Mouse (Mus musculus) heart, embryonic 14.5 days (tissue): Measurements from ENCODE around the gene Slfn8. TPM values are rescaled to one million over a fixed set of nuclear protein-coding genes. Genes with fewer than 3 reads are reported as not detected.

Source experiments
- microRNA-seq: library from miRNA; unstranded; fragments of <30 nt; microRNA quantifications from one replicate; pipeline ENCODE4, GENCODE M21; 2016
- polyA plus RNA-seq: library from polyadenylated mRNA; unstranded; fragments of >200 nt; fragmentation: Nextera tagmentation; extraction: Ambion mirVana; gene quantifications from 2 replicates; pipeline ENCODE4 v1.2.1, GENCODE M21; 2014

Gene Slfn8
- polyA plus RNA-seq, 1 experiment from 2014 or later: 0.58 TPM

Small RNA genes within 50 kb of the gene (microRNA-seq; reads per million reads assigned to microRNA genes)
- not detected for gene Gm27598
- not detected for gene Mir7679

Other genes with a start within 250 kb of the Slfn8 start
- 22.9 and 25.4 TPM in 2 replicates for gene Lig3, start 239.7 kb downstream of the Slfn8 start, polyA plus RNA-seq
- 3.7 and 3.8 TPM in 2 replicates for gene Rffl, start 149.6 kb downstream of the Slfn8 start, polyA plus RNA-seq
- gene Rad51d, start 130.2 kb downstream of the Slfn8 start, polyA plus RNA-seq: 15.0 and 15.8 TPM in 2 replicates
- 0.09 and 0.35 TPM in 2 replicates for gene Fndc8, start 128.7 kb downstream of the Slfn8 start, polyA plus RNA-seq
- 18.8 and 19.0 TPM in 2 replicates for gene Nle1, start 112.4 kb downstream of the Slfn8 start, polyA plus RNA-seq
- 206 and 211 TPM in 2 replicates for gene Unc45b, start 110.3 kb downstream of the Slfn8 start, polyA plus RNA-seq
- gene Slfn5, start 69.5 kb downstream of the Slfn8 start, polyA plus RNA-seq: 6.2 and 6.8 TPM in 2 replicates
- 12.4 and 13.8 TPM in 2 replicates for gene Slfn9, start 29.0 kb downstream of the Slfn8 start, polyA plus RNA-seq
- gene Slfn2, start 44.3 kb upstream of the Slfn8 start, polyA plus RNA-seq: 4.5 and 5.5 TPM in 2 replicates
- 0.11 and 0.80 TPM in 2 replicates for gene Slfn1, start 96.0 kb upstream of the Slfn8 start, polyA plus RNA-seq
- gene Slfn4, start 154.4 kb upstream of the Slfn8 start, polyA plus RNA-seq: not detected in 2 replicates
- 1.3 and 1.6 TPM in 2 replicates for gene Slfn3, start 170.5 kb upstream of the Slfn8 start, polyA plus RNA-seq